Mouse (Mus musculus) E14TG2a.4 (cell line): ENCODE data around the gene Cbwd1.

Experiments used
- CTCF ChIP-seq: conservative IDR thresholded peaks from 2 replicates; pipeline ENCODE4 v1.5.1; 2014; ENCODE audit warnings: low read length
- POU5F1 ChIP-seq: IDR thresholded peaks from 2 replicates; pipeline ENCODE4 v1.6.1; 2014; ENCODE audit warnings: low read length, borderline replicate concordance

DNA sequence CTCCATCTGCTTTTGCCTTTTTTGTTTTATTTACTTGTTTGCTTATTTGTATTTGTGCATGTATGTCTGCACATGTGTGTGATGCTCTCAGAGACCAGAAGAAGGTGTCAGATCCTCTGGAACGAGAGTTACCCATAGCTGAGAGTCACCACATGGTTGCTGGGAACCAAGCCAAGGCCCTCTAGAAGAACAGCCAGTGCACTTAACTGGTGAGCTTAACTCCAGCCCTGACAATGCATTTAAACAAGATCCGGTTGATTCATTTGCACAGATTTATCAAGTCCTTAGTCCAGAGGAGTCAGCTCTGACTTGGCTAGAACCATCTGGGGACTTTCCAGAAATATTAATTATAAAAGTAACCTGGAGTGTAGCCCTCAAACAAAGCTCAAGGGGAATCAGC lies 87.5 kb downstream of the Cbwd1 start:
- TF ChIP-seq CTCF = no peak
- TF ChIP-seq POU5F1 = no peak
